Mouse (Mus musculus) brain, adult 2 months (tissue): ENCODE results near the gene Ttc28.
"Not testable (repeated sequence)": the region's sequence is repeated elsewhere in the genome, so short reads cannot be mapped to it uniquely, and the experiment has no call there.

Experiments used
- DNase-seq: peaks from one replicate; pipeline ENCODE4 v3.0.0; 2011; ENCODE audit warnings: low read depth, low spot score

Gene Ttc28

GRCm38 (mm10) chr5:110879584-110880374 is at the start of gene Ttc28:
Gene Ttc28 (plus strand): TSS chr5:110879803.
- peak; percentile 91 for DNase-seq

DNA sequence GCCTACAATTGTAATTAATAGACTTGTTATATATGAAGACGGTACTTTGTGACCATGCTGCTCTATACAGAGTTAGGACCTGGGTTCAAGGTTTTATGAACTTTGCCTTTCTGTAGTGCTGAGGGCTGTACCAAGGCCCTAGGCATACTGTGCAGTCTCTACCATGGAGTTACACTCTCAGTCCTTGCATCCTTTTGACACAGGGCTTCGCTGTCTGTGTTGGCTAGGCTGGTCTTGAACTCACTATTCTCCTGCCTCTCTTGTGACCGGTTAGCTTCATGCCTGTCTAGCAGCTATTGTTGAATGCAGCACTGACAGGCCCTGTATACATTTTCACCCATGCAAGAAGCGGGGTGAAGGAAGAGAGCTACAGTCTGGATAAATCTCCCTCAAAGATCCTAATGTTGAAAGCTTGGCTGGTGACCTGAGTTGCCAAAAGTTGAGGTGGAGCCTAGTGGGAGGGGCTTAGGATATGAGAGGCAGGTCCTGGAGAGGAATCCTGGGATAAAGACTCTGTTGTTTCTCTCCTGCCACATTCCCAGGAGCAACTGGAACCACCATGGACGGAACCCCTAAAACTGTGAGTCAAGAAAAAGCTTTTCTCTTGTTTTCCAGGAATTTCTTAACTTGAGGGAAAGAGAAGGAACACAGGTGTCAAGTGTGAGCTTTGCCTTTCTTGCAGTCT is 48.4 kb upstream of the Ttc28 start:
- DNase-seq: no peak

GRCm38 (mm10) chr5:110835959-110836358 is 43.6 kb upstream of the Ttc28 start:
- DNase-seq: peak; percentile 45

DNA sequence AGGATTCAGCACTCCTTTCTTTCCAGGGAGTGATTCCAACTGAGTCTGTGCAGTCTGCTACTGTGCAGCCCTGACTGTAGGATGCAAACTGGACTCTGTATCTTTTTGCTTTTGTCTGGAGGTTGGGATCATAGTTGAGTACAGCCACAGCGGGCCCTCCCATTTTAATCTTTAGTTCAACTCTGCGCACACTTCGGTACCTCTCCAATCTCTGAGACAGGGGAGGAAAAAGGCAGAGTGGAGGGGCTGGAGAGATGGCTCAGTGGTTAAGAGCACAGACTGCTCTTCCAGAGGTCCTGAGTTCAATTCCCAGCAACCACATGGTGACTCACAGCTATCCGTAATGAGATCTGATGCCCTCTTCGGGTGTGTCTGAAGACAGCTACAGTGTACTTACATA is 41.6 kb upstream of the Ttc28 start:
- DNase-seq: not testable (repeated sequence)

DNA sequence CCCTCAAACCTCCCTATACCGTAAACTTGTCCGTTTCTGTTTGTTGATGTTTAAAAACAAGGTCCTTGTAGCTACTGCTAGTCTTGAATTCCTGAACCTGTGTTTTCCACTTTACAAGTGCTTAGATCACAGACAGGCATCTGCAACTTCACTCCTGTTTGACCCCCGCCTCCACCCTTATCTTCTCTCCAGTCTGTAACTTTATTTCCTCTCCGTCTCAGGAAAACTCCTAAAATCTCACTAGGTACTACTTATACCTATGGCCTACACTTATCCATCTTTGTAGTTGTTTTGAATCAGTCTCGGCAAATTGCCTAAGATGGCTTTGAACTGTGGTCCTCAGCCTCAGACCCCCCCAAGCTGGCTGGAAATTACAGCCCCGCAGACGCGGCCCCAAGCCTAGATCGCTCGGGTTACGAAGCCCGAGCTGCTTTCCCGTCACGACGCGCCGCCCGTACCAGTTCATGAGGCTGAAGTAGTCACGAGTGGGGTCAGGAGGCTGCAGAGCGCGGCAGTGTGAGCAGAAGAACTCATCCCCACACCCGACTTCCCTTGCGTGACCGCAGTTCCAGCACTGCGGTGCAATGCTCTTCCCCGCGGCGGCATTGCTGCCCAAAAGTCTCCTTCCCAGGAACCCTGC is 40.4 kb upstream of the Ttc28 start:
- no peak for DNase-seq

DNA sequence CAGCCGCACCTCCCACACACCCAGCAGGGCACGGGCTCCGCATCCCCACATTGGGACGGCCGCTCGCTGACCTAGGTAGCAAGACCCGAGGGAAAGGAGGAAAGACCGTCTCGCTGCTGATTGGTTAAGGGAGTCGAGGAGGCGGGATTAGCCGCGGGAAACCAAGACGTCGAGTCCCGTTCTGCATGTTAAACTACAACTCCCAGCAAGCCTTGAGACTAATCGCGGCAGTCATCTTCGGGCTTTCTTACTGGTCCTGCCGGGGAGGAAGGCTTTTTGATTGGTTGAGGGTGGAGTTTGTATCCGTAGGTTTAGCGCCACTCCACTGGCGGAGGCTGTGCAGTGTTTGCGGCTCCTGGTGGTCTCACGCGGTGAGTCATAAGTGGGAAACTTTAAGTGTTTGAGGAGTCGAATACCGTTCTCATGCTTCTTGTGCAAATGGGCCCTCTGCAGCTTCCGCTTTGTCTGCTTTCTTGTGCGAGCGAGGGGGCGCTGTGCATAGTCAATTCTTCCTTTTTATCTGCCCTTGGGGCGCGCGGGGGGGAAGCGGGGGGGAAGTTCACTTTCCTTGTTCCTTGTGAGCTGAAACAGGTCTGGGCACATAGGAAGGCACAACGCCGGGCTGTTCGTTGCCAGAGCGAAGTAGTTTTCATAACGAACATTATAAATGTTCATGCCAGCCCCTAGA is 39.8 kb upstream of the Ttc28 start, which contains the start of the genes Hscb and Chek2:
Gene Hscb, minus strand, starts transcription at position 100 of the 688 bp plus-strand sequence.
Gene Chek2, plus strand, starts transcription at position 302 of the 688 bp plus-strand sequence.
- DNase-seq: peak; percentile 99

GRCm38 (mm10) chr5:110840465-110840864 is 39.1 kb upstream of the Ttc28 start:
- peak; percentile 13 for DNase-seq

DNA sequence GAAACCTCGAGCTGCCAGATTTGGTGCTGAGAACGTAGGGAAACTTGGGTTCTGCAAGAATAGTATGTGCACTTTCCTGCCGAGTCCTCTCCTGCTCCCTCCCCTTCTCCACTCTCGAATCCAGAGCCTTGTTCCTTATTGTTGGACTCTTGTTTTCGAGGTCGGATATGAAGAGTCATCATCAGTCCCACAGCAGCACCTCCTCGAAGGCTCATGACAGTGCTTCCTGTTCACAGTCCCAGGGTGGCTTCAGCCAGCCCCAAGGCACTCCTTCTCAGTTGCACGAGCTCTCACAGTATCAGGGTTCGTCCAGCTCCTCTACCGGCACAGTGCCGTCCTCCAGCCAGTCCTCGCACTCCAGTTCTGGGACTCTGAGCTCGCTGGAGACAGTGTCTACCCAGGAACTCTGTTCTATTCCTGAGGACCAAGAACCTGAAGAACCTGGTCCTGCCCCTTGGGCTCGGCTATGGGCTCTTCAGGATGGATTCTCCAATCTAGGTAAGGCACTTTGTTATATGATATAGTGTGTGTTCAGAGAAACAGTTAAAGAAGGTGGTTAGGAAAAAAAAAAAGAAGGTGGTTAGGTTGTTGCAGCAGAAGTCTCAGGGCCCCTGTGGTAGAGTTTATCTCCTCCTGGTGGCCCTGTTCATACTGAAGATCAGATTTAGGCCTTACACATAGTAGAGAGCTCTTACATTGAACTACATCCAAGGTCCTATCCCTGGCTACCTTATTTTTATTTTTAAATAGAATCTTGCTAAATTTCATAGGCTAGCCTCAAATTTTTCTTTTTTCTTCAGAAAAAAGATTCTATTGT is 38.3 kb upstream of the Ttc28 start:
- no peak for DNase-seq

- DNase-seq: no peak
These were observed 26.6 kb upstream of the Ttc28 start for GRCm38 (mm10) chr5:110852990-110853389.

GRCm38 (mm10) chr5:110857091-110857490 is 22.5 kb upstream of the Ttc28 start:
- DNase-seq: no peak

DNA sequence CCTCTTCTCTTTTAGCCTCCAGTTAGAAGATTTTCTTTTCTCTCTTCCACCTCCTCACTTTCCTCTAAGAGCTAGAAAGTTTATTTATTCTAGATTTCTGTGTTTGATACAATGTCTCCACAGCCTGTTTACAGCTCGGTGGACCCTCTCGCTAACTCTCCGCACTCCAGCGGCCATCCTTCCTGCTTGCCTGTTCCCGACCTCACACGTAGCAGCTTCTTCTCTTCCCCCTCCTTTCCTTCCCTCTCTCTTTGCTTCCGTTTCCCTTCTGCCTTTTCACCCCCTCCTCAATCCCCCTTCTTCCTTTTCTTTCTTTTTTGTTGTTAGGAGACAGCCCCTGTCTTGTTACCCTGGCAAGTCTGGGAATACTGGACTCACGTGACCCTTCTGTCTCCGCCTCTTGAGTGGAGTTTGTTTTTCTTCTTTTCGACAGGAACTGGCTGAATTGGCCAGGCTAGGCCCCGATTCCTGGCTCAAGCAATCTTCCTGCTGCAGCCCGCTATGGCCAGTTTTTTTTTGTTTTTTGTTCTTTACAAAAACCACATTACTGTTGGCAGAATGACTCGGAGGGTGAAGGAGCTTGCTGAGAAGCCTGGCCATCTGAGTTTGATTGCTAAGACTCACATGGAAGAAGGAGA is 20.5 kb upstream of the Ttc28 start:
- DNase-seq: peak; percentile 57

- DNase-seq: no peak
These were observed 19.2 kb upstream of the Ttc28 start for GRCm38 (mm10) chr5:110860445-110860844.

DNA sequence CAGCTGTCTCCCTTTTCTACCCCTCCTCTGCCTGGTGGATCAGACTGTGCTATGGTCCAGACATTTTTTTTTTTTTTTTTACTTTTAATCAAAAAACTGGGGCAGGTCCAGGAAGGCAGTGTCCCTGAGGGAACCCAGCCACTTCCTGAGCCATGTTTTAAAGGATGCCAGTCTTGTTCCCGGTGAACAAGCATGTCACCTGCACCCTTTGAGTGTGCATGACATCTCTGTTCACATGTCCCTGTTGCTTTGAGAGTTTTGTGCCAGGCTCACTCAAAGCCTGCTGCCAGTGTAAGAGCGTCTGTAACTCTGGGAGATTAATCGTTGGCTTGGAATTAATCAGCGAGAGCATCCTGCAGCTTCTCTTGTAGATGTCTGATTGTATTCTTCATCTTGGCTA is 11.1 kb upstream of the Ttc28 start:
- DNase-seq: peak; percentile 12

DNA sequence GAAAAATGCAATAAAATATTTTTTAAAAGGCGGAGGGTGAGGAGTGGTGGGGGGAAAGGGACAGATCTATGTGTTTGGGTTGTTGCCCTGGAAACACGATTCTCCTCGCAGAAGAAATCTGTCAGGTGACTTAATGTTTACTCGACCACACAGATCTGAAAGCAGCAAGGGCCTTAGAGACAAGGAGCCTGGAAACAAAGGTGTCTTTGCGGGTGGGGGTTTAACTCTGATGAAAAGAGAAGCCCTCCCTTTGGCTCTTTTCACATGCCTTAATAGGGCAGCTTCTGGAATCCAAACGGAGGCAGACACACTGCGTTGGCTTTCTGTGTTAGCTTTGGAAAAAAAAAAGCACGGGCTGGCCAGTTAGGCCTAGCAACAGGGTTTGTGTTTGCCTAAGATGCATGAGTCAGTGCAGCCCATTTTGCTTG is 10.3 kb upstream of the Ttc28 start:
- DNase-seq: peak; percentile 41

GRCm38 (mm10) chr5:110873160-110873559 is 6.4 kb upstream of the Ttc28 start:
- peak; percentile 44 for DNase-seq

DNA sequence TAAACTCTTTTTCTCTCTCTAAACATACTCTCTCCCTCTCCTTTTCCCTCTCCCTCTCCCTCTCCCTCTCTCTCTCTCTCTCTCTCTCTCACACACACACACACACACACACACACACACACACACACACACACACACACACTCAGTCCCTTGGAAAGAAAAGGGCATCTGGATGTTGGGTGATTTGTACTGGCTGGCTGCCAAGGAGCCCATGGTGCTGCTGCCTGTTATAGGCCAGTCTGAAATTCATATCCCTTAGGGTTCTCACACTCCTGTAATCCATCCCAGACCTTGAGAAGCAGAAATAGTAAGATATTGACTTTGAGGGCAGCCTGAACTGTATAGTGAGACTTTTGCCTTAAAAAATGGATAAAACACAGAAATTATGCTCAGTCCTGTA is 4.9 kb upstream of the Ttc28 start:
- no peak for DNase-seq

GRCm38 (mm10) chr5:110875286-110875685 is 4.3 kb upstream of the Ttc28 start:
- no peak for DNase-seq

- DNase-seq: no peak
These were observed 1.7 kb upstream of the Ttc28 start for GRCm38 (mm10) chr5:110877666-110878505.

- DNase-seq: not testable (repeated sequence)
These were observed 1.1 kb upstream of the Ttc28 start for GRCm38 (mm10) chr5:110878526-110878925.
